Comparison of ENCODE assay signal across 9 mouse cellular contexts in the genomic region with DNA sequence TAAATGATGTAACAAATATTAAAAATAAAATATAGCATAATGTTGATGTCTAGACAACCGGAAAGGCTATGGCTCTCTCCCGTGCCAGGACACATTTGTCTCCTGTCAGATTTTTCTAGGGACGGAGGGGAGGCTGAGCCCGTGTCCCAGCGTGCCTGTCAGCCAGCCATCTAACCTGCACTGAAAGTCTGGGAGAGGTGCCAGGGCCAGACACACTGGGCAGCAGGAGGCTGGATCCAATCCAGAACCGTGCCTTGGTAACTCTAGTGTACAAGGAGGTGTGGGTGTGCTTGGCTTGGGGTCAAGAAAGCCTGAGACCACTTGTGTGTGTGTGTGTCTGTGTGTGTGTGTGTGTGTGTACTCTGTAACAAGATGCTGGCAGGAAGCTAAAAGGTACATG. TPM values are rescaled to one million over a fixed set of nuclear protein-coding genes. Genes with fewer than 3 reads are reported as not detected.
DNase-seq lines count a peak whose midpoint lies in the region; ATAC-seq and TF ChIP-seq lines count a peak whose summit lies in the region.
"Had no signal": no experiment of that assay in that cellular context is flagged by ENCODE, and none has a peak within 500 bp of the region (broad histone marks: within the 10 kb centered on the region; RNA-seq: fewer than 3 reads in every experiment).

No protein-coding gene starts in this region.

- no peak for TF ChIP-seq EP300 in liver, postnatal 0 days (IDR thresholded peaks at IDR 0.05; ENCODE audit: low read depth)

- no peak overlapping the region for H3K9ac ChIP-seq in kidney, embryonic 14.5 days (ENCODE audit: low read depth, low read length)
- H3K9ac ChIP-seq in heart, embryonic 14.5 days (ENCODE audit: low read length), result no peak overlapping the region; the same call in 1 of the 2 replicates
- H3K9ac ChIP-seq in lung, embryonic 14.5 days, result no peak overlapping the region
- no peak overlapping the region for H3K9ac ChIP-seq in liver, postnatal 0 days (replicated peaks)

- no peak for ATAC-seq in kidney, embryonic 14.5 days (ENCODE audit: low FRiP score, low TSS enrichment)
- ATAC-seq in heart, embryonic 14.5 days (ENCODE audit: insufficient number of reproducible peaks, insufficient read depth, low FRiP score, low read depth), result peak; percentile 70
- 0 out of 2 replicates have a peak, but pooled peaks have one; percentile 21 for ATAC-seq in lung, embryonic 14.5 days (ENCODE audit: insufficient read depth)
- ATAC-seq in liver, postnatal 0 days, result no peak

- no peaks in the 10 kb centered on the region for H3K36me3 ChIP-seq in kidney, embryonic 14.5 days (ENCODE audit: control insufficient read depth, insufficient read depth, low read length)
- no peaks in the 10 kb centered on the region for H3K36me3 ChIP-seq in heart, embryonic 14.5 days (ENCODE audit: control insufficient read depth, insufficient read depth, low read length)
- H3K36me3 ChIP-seq in lung, embryonic 14.5 days (ENCODE audit: insufficient read depth), result no peaks in the 10 kb centered on the region
- H3K36me3 ChIP-seq in liver, postnatal 0 days (replicated peaks; ENCODE audit: insufficient read depth, low read length), result no peaks in the 10 kb centered on the region

- no peak overlapping the region for H3K4me2 ChIP-seq in kidney, embryonic 14.5 days (replicated peaks; ENCODE audit: low read depth, low read length)
- 0 out of 2 replicates have a peak overlapping the region, but pooled peaks have one; percentile 28 for H3K4me2 ChIP-seq in heart, embryonic 14.5 days (ENCODE audit: low read length)
- H3K4me2 ChIP-seq in lung, embryonic 14.5 days, result no peak overlapping the region
- H3K4me2 ChIP-seq in liver, postnatal 0 days (ENCODE audit: low read depth, low read length), result no peak overlapping the region

- H3K4me1 ChIP-seq in kidney, embryonic 14.5 days (ENCODE audit: control insufficient read depth, insufficient read depth, low read length), result peaks cover 42% of the 10 kb centered on the region
- H3K4me1 ChIP-seq in heart, embryonic 14.5 days (ENCODE audit: control insufficient read depth in 2 of 2, insufficient read depth in 2 of 2, low read length in 2 of 2), result peaks cover 24 to 38% of the 10 kb centered on the region in 2 experiments
- H3K4me1 ChIP-seq in lung, embryonic 14.5 days (ENCODE audit: insufficient read depth), result peaks cover 18% of the 10 kb centered on the region
- peaks cover 22% of the 10 kb centered on the region for H3K4me1 ChIP-seq in liver, postnatal 0 days (ENCODE audit: insufficient read depth)

- 42% methylated on average over 6 of the region's 6 CpGs for WGBS in kidney, embryonic 14.5 days
- 27% methylated on average over 6 of the region's 6 CpGs for WGBS in heart, embryonic 14.5 days
- WGBS in lung, embryonic 14.5 days, result 24% methylated on average over 6 of the region's 6 CpGs
- WGBS in liver, postnatal 0 days (ENCODE audit: insufficient replicate concordance), result 70% methylated on average over 6 of the region's 6 CpGs

- no peaks in the 10 kb centered on the region for H3K9me3 ChIP-seq in kidney, embryonic 14.5 days (ENCODE audit: control insufficient read depth, low read length)
- no peaks in the 10 kb centered on the region for H3K9me3 ChIP-seq in heart, embryonic 14.5 days (ENCODE audit: control insufficient read depth, low read length)
- no peaks in the 10 kb centered on the region for H3K9me3 ChIP-seq in lung, embryonic 14.5 days (ENCODE audit: low read depth, low read length)
- no peaks in the 10 kb centered on the region for H3K9me3 ChIP-seq in liver, postnatal 0 days (ENCODE audit: low read length)

- intact Hi-C loops in left cerebral cortex, postnatal 25 days (cut with DNase I), result no loop called here

- H3K27ac ChIP-seq in kidney, embryonic 14.5 days (ENCODE audit: low read depth, low read length), result no peak overlapping the region
- peak overlapping the region; percentile 82 to 85 for H3K27ac ChIP-seq in heart, embryonic 14.5 days (replicated peaks in 1 of 2; ENCODE audit: control insufficient read depth in 1 of 2, insufficient read depth in 1 of 2, low read depth in 2 of 2, low read length in 2 of 2)
- peak overlapping the region; percentile 50; the same call in 1 of the 2 replicates for H3K27ac ChIP-seq in lung, embryonic 14.5 days (ENCODE audit: low read depth)
- H3K27ac ChIP-seq in liver, postnatal 0 days (ENCODE audit: low read depth), result no peak overlapping the region

- H3K4me3 ChIP-seq in kidney, embryonic 14.5 days (ENCODE audit: low read length), result no peak overlapping the region
- H3K4me3 ChIP-seq in heart, embryonic 14.5 days (ENCODE audit: control insufficient read depth in 1 of 2, insufficient read depth in 1 of 2, low read depth in 1 of 2, low read length in 2 of 2), result no peak overlapping the region
- no peak overlapping the region for H3K4me3 ChIP-seq in lung, embryonic 14.5 days (ENCODE audit: low read depth, low read length)
- H3K4me3 ChIP-seq in liver, postnatal 0 days (ENCODE audit: low read depth, low read length), result no peak overlapping the region
- H3K4me3 ChIP-seq: erythroblast, embryonic 14.5 days had no signal

- peak; percentile 88 for DNase-seq in kidney, adult 11 months
- peak; percentile 78 to 85 for DNase-seq in adrenal gland, postnatal 36 days
- DNase-seq in lung, embryonic 14.5 days, result peak; percentile 79
- DNase-seq in layer of hippocampus, postnatal 25 days (ENCODE audit: extremely low spot score in 1 of 2, low spot score in 1 of 2), result no peak
- DNase-seq in left cerebral cortex, postnatal 25 days (ENCODE audit: low spot score in 2 of 2), result no peak
- no peak for DNase-seq in liver, postnatal 0 days

- H3K27me3 ChIP-seq in kidney, embryonic 14.5 days (ENCODE audit: control insufficient read depth, insufficient read depth, low read length), result no peaks in the 10 kb centered on the region
- no peaks in the 10 kb centered on the region for H3K27me3 ChIP-seq in heart, embryonic 14.5 days (ENCODE audit: control insufficient read depth, insufficient read depth, low read length)
- H3K27me3 ChIP-seq in lung, embryonic 14.5 days (ENCODE audit: insufficient read depth, low read length), result no peaks in the 10 kb centered on the region
- H3K27me3 ChIP-seq in liver, postnatal 0 days (ENCODE audit: insufficient read depth, low read length), result peaks cover 12% of the 10 kb centered on the region

- TF ChIP-seq CTCF in lung, embryonic 14.5 days (IDR thresholded peaks at IDR 0.05; ENCODE audit: low read depth), result no peak
- no peak for TF ChIP-seq CTCF in liver, postnatal 0 days (IDR thresholded peaks at IDR 0.05; ENCODE audit: low read depth)

RNA-seq across cellular contexts. Expression of a gene that starts 1.5 kb away (rescaled TPM):
- 11.5 and 13.5 TPM in 2 replicates for polyA plus RNA-seq in kidney, embryonic 14.5 days (2014; fragmentation: Nextera tagmentation; extraction: Ambion mirVana)
- 1 to 10 TPM; 6.8 to 7.7 TPM for total RNA-seq in adrenal gland, postnatal 36 days (2021)
- 5.4 and 6.4 TPM in 2 replicates for polyA plus RNA-seq in heart, embryonic 14.5 days (2014; fragmentation: Nextera tagmentation; extraction: Ambion mirVana)
- polyA plus RNA-seq in lung, embryonic 14.5 days (2014; fragmentation: Nextera tagmentation; extraction: Ambion mirVana), result 13.2 and 14.5 TPM in 2 replicates
- total RNA-seq in layer of hippocampus, postnatal 25 days (2021), result 100 to 1,000 TPM; 113 to 115 TPM
- 100 to 1,000 TPM; 388 to 416 TPM for total RNA-seq in left cerebral cortex, postnatal 25 days (2021)
- 2.3 and 2.5 TPM in 2 replicates for polyA plus RNA-seq in liver, postnatal 0 days (2015; fragmentation: Nextera tagmentation; extraction: Ambion mirVana)

RNA-seq across cellular contexts. Expression of a gene that starts 12.9 kb away (rescaled TPM):
- 73.5 and 78.9 TPM in 2 replicates for polyA plus RNA-seq in kidney, embryonic 14.5 days (2014; fragmentation: Nextera tagmentation; extraction: Ambion mirVana)
- 10 to 100 TPM; 45.4 to 55.3 TPM for total RNA-seq in adrenal gland, postnatal 36 days (2021)
- 72.1 and 74.9 TPM in 2 replicates for polyA plus RNA-seq in heart, embryonic 14.5 days (2014; fragmentation: Nextera tagmentation; extraction: Ambion mirVana)
- polyA plus RNA-seq in lung, embryonic 14.5 days (2014; fragmentation: Nextera tagmentation; extraction: Ambion mirVana), result 60.0 and 71.0 TPM in 2 replicates
- total RNA-seq in layer of hippocampus, postnatal 25 days (2021), result 10 to 100 TPM; 32.0 to 33.4 TPM
- total RNA-seq in left cerebral cortex, postnatal 25 days (2021), result 10 to 100 TPM; 35.5 to 41.4 TPM
- 47.9 and 49.2 TPM in 2 replicates for polyA plus RNA-seq in liver, postnatal 0 days (2015; fragmentation: Nextera tagmentation; extraction: Ambion mirVana)

RNA-seq across cellular contexts. Expression of a gene that starts 35.8 kb away (rescaled TPM):
- 47.0 and 54.7 TPM in 2 replicates for polyA plus RNA-seq in kidney, embryonic 14.5 days (2014; fragmentation: Nextera tagmentation; extraction: Ambion mirVana)
- under 1 TPM in 1 of 2 experiments, not detected in 1; 0.43 TPM for total RNA-seq in adrenal gland, postnatal 36 days (2021)
- 0.53 and 2.2 TPM in 2 replicates for polyA plus RNA-seq in heart, embryonic 14.5 days (2014; fragmentation: Nextera tagmentation; extraction: Ambion mirVana)
- 137 and 139 TPM in 2 replicates for polyA plus RNA-seq in lung, embryonic 14.5 days (2014; fragmentation: Nextera tagmentation; extraction: Ambion mirVana)
- total RNA-seq in layer of hippocampus, postnatal 25 days (2021), result 1 to 10 TPM in 1 of 2 experiments, under 1 TPM in 1; 0.59 to 1.2 TPM
- under 1 TPM; 0.39 to 0.62 TPM for total RNA-seq in left cerebral cortex, postnatal 25 days (2021)
- polyA plus RNA-seq in liver, postnatal 0 days (2015; fragmentation: Nextera tagmentation; extraction: Ambion mirVana), result 65.0 and 73.7 TPM in 2 replicates

RNA-seq across cellular contexts. Expression of a gene that starts 42.2 kb away (rescaled TPM):
- 33.4 and 34.4 TPM in 2 replicates for polyA plus RNA-seq in kidney, embryonic 14.5 days (2014; fragmentation: Nextera tagmentation; extraction: Ambion mirVana)
- total RNA-seq in adrenal gland, postnatal 36 days (2021), result 10 to 100 TPM; 28.1 to 34.6 TPM
- 30.6 and 31.1 TPM in 2 replicates for polyA plus RNA-seq in heart, embryonic 14.5 days (2014; fragmentation: Nextera tagmentation; extraction: Ambion mirVana)
- 31.9 and 33.2 TPM in 2 replicates for polyA plus RNA-seq in lung, embryonic 14.5 days (2014; fragmentation: Nextera tagmentation; extraction: Ambion mirVana)
- 10 to 100 TPM; 43.7 TPM for total RNA-seq in layer of hippocampus, postnatal 25 days (2021)
- 10 to 100 TPM; 38.3 to 42.4 TPM for total RNA-seq in left cerebral cortex, postnatal 25 days (2021)
- 28.7 and 33.3 TPM in 2 replicates for polyA plus RNA-seq in liver, postnatal 0 days (2015; fragmentation: Nextera tagmentation; extraction: Ambion mirVana)

RNA-seq across cellular contexts. Expression of a gene that starts 42.9 kb away (rescaled TPM):
- 118 and 156 TPM in 2 replicates for polyA plus RNA-seq in kidney, embryonic 14.5 days (2014; fragmentation: Nextera tagmentation; extraction: Ambion mirVana)
- total RNA-seq in adrenal gland, postnatal 36 days (2021), result 10 to 100 TPM; 51.7 to 57.7 TPM
- polyA plus RNA-seq in heart, embryonic 14.5 days (2014; fragmentation: Nextera tagmentation; extraction: Ambion mirVana), result 47.2 and 52.3 TPM in 2 replicates
- polyA plus RNA-seq in lung, embryonic 14.5 days (2014; fragmentation: Nextera tagmentation; extraction: Ambion mirVana), result 102 and 116 TPM in 2 replicates
- 10 to 100 TPM; 48.7 to 51.6 TPM for total RNA-seq in layer of hippocampus, postnatal 25 days (2021)
- 10 to 100 TPM; 49.7 to 51.0 TPM for total RNA-seq in left cerebral cortex, postnatal 25 days (2021)
- 38.3 TPM in 2 replicates for polyA plus RNA-seq in liver, postnatal 0 days (2015; fragmentation: Nextera tagmentation; extraction: Ambion mirVana)

Comparison
In these comparisons a context has a peak if more than half of its experiments do, and no peak if none do; other contexts are left out.
1. DNase-seq: peak in kidney, adult 11 months (single experiment), adrenal gland, postnatal 36 days (2 of 2) and lung, embryonic 14.5 days (single experiment); none in layer of hippocampus, postnatal 25 days (0 of 2), left cerebral cortex, postnatal 25 days (0 of 2) and liver, postnatal 0 days (single experiment).
2. ATAC-seq: peak in heart, embryonic 14.5 days (single experiment) and lung, embryonic 14.5 days (single experiment); none in kidney, embryonic 14.5 days (single experiment) and liver, postnatal 0 days (single experiment).
3. H3K27ac ChIP-seq: peak in heart, embryonic 14.5 days (2 of 2) and lung, embryonic 14.5 days (single experiment); none in kidney, embryonic 14.5 days (single experiment) and liver, postnatal 0 days (single experiment).
4. RNA of a gene that starts 35.8 kb away (polyA plus RNA-seq): 137 to 139 TPM in lung, embryonic 14.5 days, 65.0 to 73.7 TPM in liver, postnatal 0 days and 47.0 to 54.7 TPM in kidney, embryonic 14.5 days; 0.53 to 2.2 TPM in heart, embryonic 14.5 days; every median in the first group is over 10 times any median in the second.